Mouse (Mus musculus) liver, postnatal 0 days (tissue): ENCODE results near the gene Ethe1. TPM values are rescaled to one million over a fixed set of nuclear protein-coding genes. Genes with fewer than 3 reads are reported as not detected.
A peak's percentile ranks its signal among the peaks of the same experiment; 100 is the strongest.

Experiments used
- ATAC-seq: fragments of 200-750 bp; cut with Nextera tagmentation; 2 replicates; pipeline ENCODE4 v1.8.0; 2017; ENCODE audit warnings: mild to moderate bottlenecking, moderate library complexity
- DNase-seq: peaks from one replicate; pipeline ENCODE4 v3.0.0-alpha.2; 2016
- H3K27ac ChIP-seq: fragments of 300-500 bp; sonication (generic); 2 replicates; pipeline ENCODE4 v1.5.1; 2014; ENCODE audit warnings: antibody characterized with exemption, moderate library complexity, mild to moderate bottlenecking, low read depth
- H3K27me3 ChIP-seq: fragments of 300-500 bp; sonication (generic); 2 replicates; pipeline ENCODE4 v1.6.1; 2014; ENCODE audit warnings: low read length, control low read depth, mixed read lengths; ENCODE audit not compliant: insufficient read depth
- H3K36me3 ChIP-seq: fragments of 300-500 bp; sonication (generic); replicated peaks from 2 replicates; pipeline ENCODE4 v1.6.1; 2014; ENCODE audit warnings: mild to moderate bottlenecking, control low read depth, low read length, moderate library complexity, mixed read lengths; ENCODE audit not compliant: insufficient read depth
- H3K4me1 ChIP-seq: fragments of 300-500 bp; sonication (generic); 2 replicates; pipeline ENCODE4 v1.6.1; 2014; ENCODE audit warnings: antibody characterized with exemption, mild to moderate bottlenecking, control low read depth; ENCODE audit not compliant: insufficient read depth
- H3K4me2 ChIP-seq: fragments of 300-500 bp; sonication (generic); 2 replicates; pipeline ENCODE4 v1.6.1; 2014; ENCODE audit warnings: low read depth, mild to moderate bottlenecking, low read length, moderate library complexity, mixed read lengths
- H3K4me3 ChIP-seq: fragments of 300-500 bp; sonication (generic); 2 replicates; pipeline ENCODE4 v1.5.1; 2014; ENCODE audit warnings: low read depth, low read length
- H3K9ac ChIP-seq: fragments of 300-500 bp; sonication (generic); replicated peaks from 2 replicates; pipeline ENCODE4 v1.6.1; 2014; ENCODE audit warnings: mild to moderate bottlenecking, moderate library complexity
- H3K9me3 ChIP-seq: fragments of 300-500 bp; sonication (generic); 2 replicates; pipeline ENCODE4 v1.6.1; 2016; ENCODE audit warnings: mild to moderate bottlenecking, control low read depth, low read length, mixed read lengths
- CTCF ChIP-seq: sonication (generic); IDR thresholded peaks from 2 replicates; pipeline ENCODE4 v1.5.1; 2016; ENCODE audit warnings: antibody characterized with exemption, low read depth
- EP300 ChIP-seq: IDR thresholded peaks from 2 replicates; pipeline ENCODE4 v1.6.1; 2016; ENCODE audit warnings: antibody characterized with exemption, low read depth, mild to moderate bottlenecking
- WGBS: fragments of 180-500 bp; shearing (Covaris S2); extraction: QIAGEN DNeasy Blood & Tissue Kit; methylation state at CpG from one replicate; pipeline ENCODE4 v1.1.7; 2014; ENCODE audit not compliant: insufficient replicate concordance; 5-methylcytosine and 5-hydroxymethylcytosine counted together
- polyA plus RNA-seq: library from polyadenylated mRNA; unstranded; fragments of >200 nt; fragmentation: Nextera tagmentation; extraction: Ambion mirVana; gene quantifications from 2 replicates; pipeline ENCODE4 v1.2.1, GENCODE M21; 2015

Gene Ethe1
- polyA plus RNA-seq, 1 experiment from 2014 or later = 39.7 TPM

DNA sequence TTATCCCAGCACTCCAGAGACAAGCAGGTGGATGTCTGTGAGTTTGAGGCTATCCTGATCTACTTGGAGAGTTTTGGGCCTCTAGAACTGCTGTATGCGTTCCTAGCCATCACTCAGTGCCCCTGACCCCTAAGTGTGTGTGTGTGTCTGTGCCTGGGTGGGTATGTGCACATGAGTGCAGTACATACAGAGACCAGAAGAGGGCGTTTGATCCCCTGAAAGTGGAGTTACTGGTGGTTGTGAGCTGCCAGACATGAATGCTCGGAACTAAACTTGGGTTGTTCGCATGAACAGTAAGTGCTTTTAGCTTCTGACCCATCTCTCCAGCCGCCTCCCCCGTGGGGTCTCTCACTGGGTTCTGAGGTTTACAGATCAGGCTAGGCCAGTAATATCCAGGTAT lies 35.6 kb downstream of the Ethe1 start:
- no peak overlapping the region for H3K27ac ChIP-seq
- no peak overlapping the region for H3K9ac ChIP-seq
- no peak overlapping the region for H3K4me2 ChIP-seq
- H3K4me1 ChIP-seq = no peaks in the 10 kb centered on the region
- ATAC-seq (no peak), DNase-seq (no peak)
- H3K4me3 ChIP-seq = no peak overlapping the region
- TF ChIP-seq EP300 = no peak
- TF ChIP-seq CTCF = peak; percentile 28; the same call in 1 of the 2 replicates
- 85% methylated on average over 6 of the region's 6 CpGs for WGBS
- peaks cover 35% of the 10 kb centered on the region for H3K36me3 ChIP-seq
- H3K9me3 ChIP-seq = peaks cover 4% of the 10 kb centered on the region; the same call in 1 of the 2 replicates
- no peaks in the 10 kb centered on the region for H3K27me3 ChIP-seq

DNA sequence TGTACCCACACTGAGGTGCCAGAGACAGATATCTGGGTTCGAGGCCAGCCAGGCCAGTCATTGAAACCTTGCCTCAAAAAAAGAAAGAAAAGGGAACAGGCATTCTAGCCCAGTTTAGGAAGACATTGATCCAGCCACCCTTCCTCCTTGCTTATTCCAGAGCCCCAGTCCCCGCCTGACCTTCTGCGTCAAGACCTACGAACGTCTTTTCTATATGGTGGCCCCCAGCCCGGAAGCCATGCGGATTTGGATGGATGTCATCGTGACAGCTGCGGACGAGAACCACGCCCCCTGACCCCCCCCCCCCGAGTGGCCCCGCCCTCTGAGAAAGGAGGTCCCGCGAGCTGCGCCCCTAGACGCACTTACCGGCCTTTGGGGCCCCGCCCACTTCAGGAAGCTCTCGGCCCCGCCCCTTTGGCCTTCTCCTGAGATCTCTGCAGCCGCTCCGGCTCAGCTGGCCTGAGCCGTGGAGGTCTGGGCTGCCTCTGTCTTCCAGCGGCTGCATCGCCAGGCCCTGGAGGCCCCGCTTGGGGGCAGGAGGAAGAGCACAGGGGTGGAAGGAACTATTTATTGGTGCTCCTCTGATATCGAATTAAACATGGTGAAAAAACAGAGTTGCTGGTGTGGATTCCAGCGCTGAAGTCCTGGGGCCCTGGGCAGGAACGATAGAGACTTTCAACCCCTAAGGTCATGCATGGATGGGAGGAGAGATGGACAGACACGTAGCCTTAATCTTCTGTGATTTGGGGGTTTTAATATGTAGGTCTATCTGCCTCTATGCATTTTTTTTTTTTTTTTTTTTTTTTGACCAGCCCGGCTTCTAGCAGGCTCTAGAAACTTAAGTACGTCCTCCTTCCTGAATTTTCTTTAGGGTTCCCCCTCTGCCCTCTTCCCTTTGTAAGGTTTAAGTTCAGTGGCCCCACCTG lies 41.6 kb downstream of the Ethe1 start:
- TF ChIP-seq CTCF (no peak), EP300 (no peak)
- H3K36me3 ChIP-seq = 0 out of 2 replicates have a peak, but pooled peaks cover 15% of the 10 kb centered on the region
- H3K4me3 ChIP-seq = peak overlapping the region; percentile 25
- 11% methylated on average over 32 of the region's 33 CpGs for WGBS
- DNase-seq (peak; percentile 88), ATAC-seq (peak; percentile 82)
- H3K4me2 ChIP-seq = peak overlapping the region; percentile 67
- H3K4me1 ChIP-seq = peaks cover 6% of the 10 kb centered on the region
- peak overlapping the region; percentile 37; the same call in 1 of the 2 replicates for H3K9ac ChIP-seq
- no peak overlapping the region for H3K27ac ChIP-seq
- H3K9me3 ChIP-seq = no peaks in the 10 kb centered on the region
- no peaks in the 10 kb centered on the region for H3K27me3 ChIP-seq

DNA sequence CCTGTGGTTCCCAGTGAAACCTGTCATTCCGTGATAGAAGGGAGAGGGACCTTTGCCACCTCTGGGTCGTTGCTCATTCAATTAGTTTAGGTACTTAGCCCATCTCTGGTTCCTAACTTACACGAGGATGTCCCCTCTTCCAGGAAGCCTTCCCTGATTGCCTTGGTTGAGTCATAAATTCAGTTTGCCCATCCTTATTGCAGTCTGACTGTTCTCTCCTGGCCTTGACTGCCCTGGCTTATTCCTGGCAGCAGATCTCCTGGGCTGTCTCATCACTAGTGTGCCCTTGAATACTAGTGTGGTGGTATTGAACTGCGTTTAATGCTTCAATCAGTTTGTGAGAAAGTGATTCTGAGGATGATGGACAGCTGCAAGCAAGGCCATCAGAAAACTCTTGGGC lies 42.3 kb downstream of the Ethe1 start:
- TF ChIP-seq CTCF (no peak), EP300 (no peak)
- H3K9me3 ChIP-seq = no peaks in the 10 kb centered on the region
- H3K4me2 ChIP-seq = no peak overlapping the region
- WGBS = 59% methylated on average over 4 of the region's 4 CpGs
- H3K4me3 ChIP-seq = no peak overlapping the region
- ATAC-seq (no peak), DNase-seq (no peak)
- no peaks in the 10 kb centered on the region for H3K27me3 ChIP-seq
- no peak overlapping the region for H3K9ac ChIP-seq
- H3K27ac ChIP-seq = no peak overlapping the region
- 0 out of 2 replicates have a peak, but pooled peaks cover 9% of the 10 kb centered on the region for H3K36me3 ChIP-seq
- peaks cover 6% of the 10 kb centered on the region for H3K4me1 ChIP-seq

DNA sequence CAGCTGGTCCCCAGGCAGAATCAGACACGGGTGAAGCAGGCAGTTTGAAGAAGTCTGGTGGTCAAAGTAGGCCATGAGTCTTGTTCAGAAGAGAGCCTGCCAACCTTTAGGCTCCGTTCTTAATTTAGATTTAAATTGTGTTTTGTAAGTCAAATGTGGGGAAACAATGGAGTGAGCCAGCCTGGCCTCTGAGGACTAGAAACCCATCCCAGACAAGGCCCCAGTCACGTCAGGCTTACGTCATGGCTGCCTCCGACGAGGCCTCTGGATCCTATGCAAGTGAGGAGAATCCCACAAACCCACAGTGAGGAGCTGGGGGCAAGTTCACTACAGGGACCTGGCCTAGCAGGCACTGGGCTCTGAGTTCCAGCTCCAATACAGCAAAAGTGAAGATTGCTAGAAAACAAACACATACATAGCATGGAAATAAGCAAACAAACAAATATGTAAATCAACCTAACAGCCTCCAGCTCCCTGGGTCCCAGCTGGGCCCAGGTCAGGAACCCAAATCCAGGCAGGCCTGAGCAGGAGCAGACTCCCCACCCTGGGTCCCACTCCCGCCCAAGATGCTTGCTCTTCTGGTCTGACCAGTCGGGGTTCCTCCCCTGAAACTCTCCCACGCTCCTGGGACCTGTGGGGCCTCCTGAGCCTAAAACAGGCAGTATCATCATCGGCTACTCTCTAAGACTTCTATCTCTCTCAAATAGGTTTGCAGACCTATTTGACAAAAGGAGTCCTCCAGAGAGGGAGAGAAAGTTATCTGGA lies 43.0 kb downstream of the Ethe1 start:
- DNase-seq (no peak), ATAC-seq (no peak)
- Histone ChIP-seq H3K4me1 (peaks cover 6% of the 10 kb centered on the region), H3K9ac (no peak overlapping the region), H3K27ac (no peak overlapping the region), H3K4me3 (no peak overlapping the region), H3K4me2 (no peak overlapping the region), H3K27me3 (no peaks in the 10 kb centered on the region), H3K36me3 (0 out of 2 replicates have a peak, but pooled peaks cover 4% of the 10 kb centered on the region), H3K9me3 (no peaks in the 10 kb centered on the region)
- TF ChIP-seq EP300 (no peak), CTCF (no peak)
- WGBS = 79% methylated on average over 10 of the region's 10 CpGs

DNA sequence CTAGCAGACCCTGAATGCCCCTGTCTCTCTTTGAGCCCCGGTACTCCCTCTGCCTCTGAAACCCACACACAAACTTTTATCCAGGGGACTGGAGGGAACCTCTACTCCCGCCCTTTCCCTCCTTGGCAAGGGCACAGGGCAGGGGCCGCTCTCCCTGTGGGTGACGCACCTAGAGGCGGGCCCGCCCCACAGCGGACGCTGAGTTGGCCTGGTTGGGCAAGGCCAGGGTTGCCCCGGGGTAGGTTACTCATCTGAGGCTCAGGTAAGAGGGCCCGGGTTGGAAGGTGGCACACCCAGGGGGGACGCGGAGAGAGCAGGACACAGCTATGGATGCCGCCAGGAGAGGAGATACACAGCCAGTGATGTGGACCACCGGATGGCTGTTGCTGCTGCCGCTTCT lies 48.9 kb downstream of the Ethe1 start, which contains the start of gene Lypd3:
Lypd3 (plus strand) TSS at position 287 of the 400 bp plus-strand sequence.
- H3K9ac ChIP-seq = no peak within 1 kb of the TSS
- DNase-seq (no peak), ATAC-seq (no peak)
- TF ChIP-seq CTCF (no peak), EP300 (no peak)
- H3K27ac ChIP-seq = no peak within 1 kb of the TSS
- 31% methylated on average over 13 of the region's 15 CpGs for WGBS
- H3K4me3 ChIP-seq = no peak within 1 kb of the TSS
- peaks cover 45% of the 10 kb centered on the region for H3K27me3 ChIP-seq
- peaks cover 8% of the 10 kb centered on the region for H3K4me1 ChIP-seq
- H3K4me2 ChIP-seq = no peak within 1 kb of the TSS
- H3K9me3 ChIP-seq = no peaks in the 10 kb centered on the region
- H3K36me3 ChIP-seq = no peaks in the 10 kb centered on the region

DNA sequence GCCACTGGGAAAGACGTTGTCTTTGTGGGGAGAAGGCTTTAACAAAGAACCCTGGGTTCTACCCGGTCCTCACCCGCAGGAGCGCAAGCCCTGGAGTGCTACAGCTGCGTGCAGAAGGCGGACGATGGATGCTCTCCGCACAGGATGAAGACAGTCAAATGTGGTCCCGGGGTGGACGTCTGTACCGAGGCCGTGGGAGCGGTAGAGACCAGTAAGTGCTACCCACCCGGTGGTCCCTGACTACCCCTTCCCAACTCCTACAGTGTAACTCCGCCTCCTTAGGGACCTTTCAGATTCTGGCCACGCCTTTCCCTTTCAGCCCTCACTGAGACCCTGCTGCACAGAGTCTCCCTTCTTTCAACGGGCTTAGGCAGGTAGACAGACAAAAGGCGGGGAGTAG lies 49.7 kb downstream of the Ethe1 start:
- Histone ChIP-seq H3K4me2 (no peak overlapping the region), H3K9ac (no peak overlapping the region), H3K27me3 (peaks cover 45% of the 10 kb centered on the region), H3K4me3 (no peak overlapping the region), H3K4me1 (peaks cover 8% of the 10 kb centered on the region), H3K36me3 (no peaks in the 10 kb centered on the region), H3K9me3 (no peaks in the 10 kb centered on the region), H3K27ac (no peak overlapping the region)
- no peak for ATAC-seq
- TF ChIP-seq EP300 (no peak), CTCF (no peak)
- 9% methylated on average over 18 of the region's 18 CpGs for WGBS
- no peak for DNase-seq
